Mouse (Mus musculus) lung, embryonic 14.5 days (tissue): ENCODE measurements at regions not wholly inside any gene's neighbourhood (a gene's known extent, or its start where the extent isn't known, plus 50 kb on each side); places are given as distances from the start of the nearest gene placed in this dataset.

Experiments used
- ATAC-seq: fragments of 200-750 bp; cut with Nextera tagmentation; 2 replicates; pipeline ENCODE4 v1.8.0; 2017; ENCODE audit warnings: mild to moderate bottlenecking, moderate TSS enrichment, moderate library complexity; ENCODE audit not compliant: insufficient read depth
- DNase-seq: peaks from one replicate; pipeline ENCODE4 v3.0.0-alpha.2; 2015
- H3K27ac ChIP-seq: fragments of 300-500 bp; sonication (generic); 2 replicates; pipeline ENCODE4 v1.5.1; 2014; ENCODE audit warnings: low read depth, mild to moderate bottlenecking, moderate library complexity
- H3K27me3 ChIP-seq: fragments of 300-500 bp; sonication (generic); 2 replicates; pipeline ENCODE4 v1.6.1; 2014; ENCODE audit warnings: low read length, control low read depth; ENCODE audit not compliant: insufficient read depth
- H3K36me3 ChIP-seq: fragments of 300-500 bp; sonication (generic); 2 replicates; pipeline ENCODE4 v1.6.1; 2014; ENCODE audit warnings: control low read depth; ENCODE audit not compliant: insufficient read depth
- H3K4me1 ChIP-seq: fragments of 300-500 bp; sonication (generic); 2 replicates; pipeline ENCODE4 v1.6.1; 2014; ENCODE audit warnings: antibody characterized with exemption, control low read depth; ENCODE audit not compliant: insufficient read depth
- H3K4me2 ChIP-seq: fragments of 300-500 bp; sonication (generic); 2 replicates; pipeline ENCODE4 v1.6.1; 2014; ENCODE audit warnings: mild to moderate bottlenecking
- H3K4me3 ChIP-seq: fragments of 300-500 bp; sonication (generic); 2 replicates; pipeline ENCODE4 v1.5.1; 2014; ENCODE audit warnings: low read depth, low read length
- H3K9ac ChIP-seq: fragments of 300-500 bp; sonication (generic); 2 replicates; pipeline ENCODE4 v1.6.1; 2014
- H3K9me3 ChIP-seq: fragments of 300-500 bp; sonication (generic); 2 replicates; pipeline ENCODE4 v1.6.1; 2016; ENCODE audit warnings: low read depth, low read length, control low read depth
- CTCF ChIP-seq: IDR thresholded peaks from 2 replicates; pipeline ENCODE4 v1.5.1; 2016; ENCODE audit warnings: antibody characterized with exemption, low read depth
- WGBS: fragments of 180-500 bp; shearing (Covaris S2); extraction: QIAGEN DNeasy Blood & Tissue Kit; methylation state at CpG from one replicate; pipeline ENCODE4 v1.1.7; 2014; 5-methylcytosine and 5-hydroxymethylcytosine counted together

GRCm38 (mm10) chr3:128087163-128087562 is 191.0 kb upstream of the Fam241a start:
- no peaks in the 10 kb centered on the region for H3K36me3 ChIP-seq
- no peak overlapping the region for H3K4me2 ChIP-seq
- no peak for ATAC-seq
- TF ChIP-seq CTCF: no peak
- no peak overlapping the region for H3K27ac ChIP-seq
- no peaks in the 10 kb centered on the region for H3K9me3 ChIP-seq
- no peak overlapping the region for H3K4me3 ChIP-seq
- no peaks in the 10 kb centered on the region for H3K27me3 ChIP-seq
- H3K9ac ChIP-seq: no peak overlapping the region
- H3K4me1 ChIP-seq: no peaks in the 10 kb centered on the region
- no peak for DNase-seq
- WGBS: 76% methylated on average over 10 of the region's 10 CpGs

- no peak for ATAC-seq
- H3K27me3 ChIP-seq: no peaks in the 10 kb centered on the region
- H3K4me1 ChIP-seq: no peaks in the 10 kb centered on the region
- 65% methylated on average over 6 of the region's 6 CpGs for WGBS
- no peaks in the 10 kb centered on the region for H3K9me3 ChIP-seq
- no peak overlapping the region for H3K9ac ChIP-seq
- no peak overlapping the region for H3K4me2 ChIP-seq
- H3K4me3 ChIP-seq: no peak overlapping the region
- DNase-seq: no peak
- H3K27ac ChIP-seq: no peak overlapping the region
- no peaks in the 10 kb centered on the region for H3K36me3 ChIP-seq
- no peak for TF ChIP-seq CTCF
Observed at GRCm38 (mm10) chr3:128082463-128082862, 186.3 kb upstream of the Fam241a start.

GRCm38 (mm10) chr3:128081430-128081829 is 185.3 kb upstream of the Fam241a start:
- H3K4me3 ChIP-seq: no peak overlapping the region
- 60% methylated on average over 1 of the region's 1 CpGs for WGBS

GRCm38 (mm10) chr3:128067861-128068260 is 171.7 kb upstream of the Fam241a start:
- no peaks in the 10 kb centered on the region for H3K36me3 ChIP-seq
- H3K4me1 ChIP-seq: no peaks in the 10 kb centered on the region
- no peak for TF ChIP-seq CTCF
- H3K27ac ChIP-seq: no peak overlapping the region
- WGBS: 64% methylated on average over 4 of the region's 4 CpGs
- no peaks in the 10 kb centered on the region for H3K27me3 ChIP-seq
- H3K9ac ChIP-seq: no peak overlapping the region
- no peaks in the 10 kb centered on the region for H3K9me3 ChIP-seq
- no peak overlapping the region for H3K4me2 ChIP-seq
- ATAC-seq (no peak; the same call in 1 of the 2 replicates), DNase-seq (no peak)
- H3K4me3 ChIP-seq: no peak overlapping the region

More at GRCm38 (mm10) chr3:128081430-128081829, 185.3 kb upstream of the Fam241a start:
- no peak overlapping the region for H3K9ac ChIP-seq
- ATAC-seq (no peak), DNase-seq (no peak)
- H3K27me3 ChIP-seq: no peaks in the 10 kb centered on the region
- no peak overlapping the region for H3K4me2 ChIP-seq
- H3K27ac ChIP-seq: no peak overlapping the region
- no peaks in the 10 kb centered on the region for H3K36me3 ChIP-seq
- no peaks in the 10 kb centered on the region for H3K4me1 ChIP-seq
- TF ChIP-seq CTCF: no peak
- no peaks in the 10 kb centered on the region for H3K9me3 ChIP-seq

GRCm38 (mm10) chr3:128054031-128054430 is 157.9 kb upstream of the Fam241a start:
- Histone ChIP-seq H3K4me3 (no peak overlapping the region), H3K4me2 (no peak overlapping the region), H3K4me1 (no peaks in the 10 kb centered on the region), H3K27me3 (no peaks in the 10 kb centered on the region), H3K27ac (no peak overlapping the region), H3K9me3 (no peaks in the 10 kb centered on the region), H3K9ac (no peak overlapping the region), H3K36me3 (no peaks in the 10 kb centered on the region)
- 50% methylated on average over 9 of the region's 9 CpGs for WGBS
- TF ChIP-seq CTCF: no peak
- no peak for ATAC-seq
- DNase-seq: peak; percentile 53

GRCm38 (mm10) chr3:128043709-128044108 is 147.6 kb upstream of the Fam241a start:
- WGBS: 33% methylated on average over 3 of the region's 3 CpGs
- DNase-seq (peak; percentile 65), ATAC-seq (0 out of 2 replicates have a peak, but pooled peaks have one; percentile 8)
- Histone ChIP-seq H3K9ac (no peak overlapping the region), H3K4me1 (peaks cover 4% of the 10 kb centered on the region; the same call in 1 of the 2 replicates), H3K9me3 (no peaks in the 10 kb centered on the region), H3K27me3 (no peaks in the 10 kb centered on the region), H3K4me3 (no peak overlapping the region), H3K4me2 (no peak overlapping the region), H3K27ac (no peak overlapping the region), H3K36me3 (no peaks in the 10 kb centered on the region)
- TF ChIP-seq CTCF: no peak

- DNase-seq (peak; percentile 59), ATAC-seq (peak; percentile 72)
- Histone ChIP-seq H3K27me3 (no peaks in the 10 kb centered on the region), H3K36me3 (no peaks in the 10 kb centered on the region), H3K4me3 (no peak overlapping the region), H3K4me1 (peaks cover 4% of the 10 kb centered on the region; the same call in 1 of the 2 replicates), H3K9me3 (no peaks in the 10 kb centered on the region), H3K9ac (no peak overlapping the region), H3K27ac (peak overlapping the region; percentile 54; the same call in 1 of the 2 replicates), H3K4me2 (no peak overlapping the region)
- no peak for TF ChIP-seq CTCF
- WGBS: 39% methylated on average over 12 of the region's 12 CpGs
Observed at GRCm38 (mm10) chr3:128040407-128041115, 144.4 kb upstream of the Fam241a start.
